Mouse (Mus musculus) small intestine, adult 2 months (tissue): ENCODE results near the gene Wasf1.

ENCODE experiments used
- CTCF ChIP-seq: fragments of 200-500 bp; IDR thresholded peaks from 2 replicates; pipeline ENCODE4 v1.5.1; 2012; ENCODE audit warnings: low read depth, mild to moderate bottlenecking, control low read depth, inconsistent platforms, low read length, moderate library complexity, mixed read lengths; ENCODE audit not compliant: insufficient replicate concordance, insufficient read length; ENCODE audit errors: extremely low read depth
- POLR2A ChIP-seq: fragments of 200-500 bp; IDR thresholded peaks from 2 replicates; pipeline ENCODE4 v1.6.1; 2012; ENCODE audit warnings: low read depth, mild to moderate bottlenecking, control low read depth, inconsistent platforms, low read length, moderate library complexity

DNA sequence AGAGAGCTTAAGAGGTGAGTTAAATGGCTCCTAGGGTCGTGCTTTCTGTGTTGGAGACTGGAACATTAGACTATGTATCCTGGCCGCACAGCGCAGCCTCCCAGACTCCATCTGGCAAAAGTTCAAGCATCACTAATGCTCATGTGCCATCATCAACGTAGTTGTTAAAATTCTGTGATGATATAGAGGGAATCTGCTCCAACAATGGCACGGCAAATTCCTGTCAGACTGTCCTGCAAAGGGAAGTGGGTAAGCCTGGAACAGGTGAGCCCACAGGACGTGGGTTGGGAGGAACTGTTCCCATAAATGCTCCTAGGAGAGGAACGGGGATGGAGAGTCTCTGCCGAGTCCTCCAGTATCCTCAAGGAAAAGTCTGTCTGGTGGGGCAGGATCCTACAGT lies 85.3 kb downstream of the Wasf1 start:
- TF ChIP-seq CTCF, result no peak
- TF ChIP-seq POLR2A, result no peak
